Mouse (Mus musculus) urinary bladder, postnatal 10 days (tissue): ENCODE data around the gene Slc5a12.

Experiments used
- DNase-seq: peaks from one replicate; pipeline ENCODE4 v3.0.0; 2022; ENCODE audit warnings: low spot score

The Slc5a12 gene

GRCm38 (mm10) chr2:110596932-110597331, at the start of gene Slc5a12:
TSS of gene Slc5a12 (plus strand) at chr2:110597298.
- DNase-seq = no peak

DNA sequence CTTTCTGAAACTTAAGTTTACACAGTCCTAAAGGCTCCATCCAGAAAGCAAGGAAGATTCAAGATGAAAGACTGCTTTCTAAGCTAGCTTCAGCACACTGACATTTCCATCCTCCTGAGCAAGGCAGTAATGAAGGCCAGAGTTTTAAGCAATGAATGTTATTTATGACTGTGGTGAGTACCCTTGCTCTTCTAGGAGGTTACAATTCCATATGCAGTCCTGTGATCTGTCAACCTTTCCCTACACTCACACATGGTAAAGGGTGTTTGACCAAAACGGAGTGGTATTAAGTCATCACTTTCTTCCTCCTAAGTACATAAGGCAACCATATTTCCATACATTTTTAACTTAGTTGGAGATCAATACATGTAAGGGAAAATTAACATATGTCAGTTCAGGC, 41.0 kb upstream of the Slc5a12 start:
- DNase-seq = no peak

- no peak for DNase-seq
Measured at GRCm38 (mm10) chr2:110562621-110563020, 34.5 kb upstream of the Slc5a12 start.

DNA sequence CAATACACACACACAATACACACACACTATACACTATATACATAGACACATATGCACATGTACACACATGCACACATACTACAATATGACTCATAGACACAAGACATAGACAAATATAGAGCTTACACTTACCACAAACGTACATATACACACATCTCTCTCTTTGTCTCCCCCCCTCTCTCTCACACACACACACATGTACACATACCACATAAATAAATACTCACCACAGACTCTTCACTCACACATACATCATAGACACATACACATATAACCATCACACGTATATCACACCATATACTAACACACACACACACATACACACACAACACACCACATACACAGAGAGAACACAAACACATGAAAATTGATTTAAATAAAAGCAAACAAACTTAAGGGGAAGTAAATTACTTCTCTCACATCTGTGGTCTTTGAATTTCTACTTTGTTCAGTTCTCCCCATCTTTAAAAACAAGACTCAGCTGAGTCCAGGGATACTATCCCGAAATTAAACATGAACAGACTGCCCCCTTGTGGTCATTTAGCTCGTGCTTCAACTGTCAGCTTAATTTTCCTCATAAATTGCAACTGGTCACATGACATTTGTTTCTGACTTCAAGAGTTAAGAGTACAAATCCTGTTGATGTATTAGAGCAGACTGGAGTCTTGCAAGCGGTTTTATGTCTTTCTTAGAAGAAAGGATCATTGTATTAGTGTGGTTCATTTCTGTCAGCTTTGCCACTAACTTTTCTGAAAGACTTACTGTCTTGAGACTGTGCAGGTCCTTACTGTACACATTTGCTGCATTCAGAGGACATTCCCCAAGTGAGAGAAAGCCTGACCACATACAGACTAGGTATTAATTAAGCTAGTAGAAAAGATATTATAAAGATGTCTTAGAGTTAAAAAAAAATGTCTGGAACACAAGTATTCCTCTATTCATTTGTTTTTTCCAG, 32.1 kb upstream of the Slc5a12 start:
- no peak for DNase-seq

DNA sequence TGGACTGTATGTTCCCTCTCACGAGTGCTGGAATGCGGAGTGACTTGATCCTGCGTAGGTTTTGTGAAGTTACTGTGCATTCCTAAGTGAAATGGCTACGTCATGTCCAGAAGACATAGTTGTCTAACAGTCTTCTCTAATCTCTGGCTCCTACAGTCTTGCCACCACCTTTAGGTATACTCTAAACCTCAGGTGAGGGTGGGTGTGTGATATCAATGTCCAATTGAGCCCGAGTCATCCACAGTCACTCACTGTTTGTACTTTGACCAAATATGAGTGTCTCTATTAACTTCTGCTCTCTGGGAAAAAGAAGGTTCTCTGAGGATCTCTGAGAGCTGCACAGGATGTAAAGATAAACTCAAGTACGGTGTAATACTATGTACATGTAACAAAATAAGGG, 10.4 kb upstream of the Slc5a12 start:
- DNase-seq = no peak

- no peak for DNase-seq
Measured at GRCm38 (mm10) chr2:110590007-110590406, 7.1 kb upstream of the Slc5a12 start.

DNA sequence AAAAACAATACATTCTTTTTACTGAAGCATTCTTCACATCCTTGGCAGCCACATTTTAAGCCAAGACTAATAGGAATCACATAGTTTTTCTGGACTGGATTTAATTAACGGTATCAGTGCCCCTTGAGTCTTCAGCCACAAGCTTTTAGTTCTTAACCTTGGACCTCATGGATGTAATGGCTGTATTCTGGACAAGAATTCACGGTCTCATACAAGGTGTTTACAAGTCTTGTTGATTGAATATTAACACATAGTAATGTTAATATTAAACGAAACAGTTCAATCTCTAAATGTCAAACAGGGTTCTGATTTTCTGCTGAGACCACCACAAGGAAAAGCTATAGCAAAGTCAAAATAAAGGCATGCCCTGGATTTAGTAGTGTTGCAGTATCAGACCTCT, 4.8 kb upstream of the Slc5a12 start:
- no peak for DNase-seq

DNA sequence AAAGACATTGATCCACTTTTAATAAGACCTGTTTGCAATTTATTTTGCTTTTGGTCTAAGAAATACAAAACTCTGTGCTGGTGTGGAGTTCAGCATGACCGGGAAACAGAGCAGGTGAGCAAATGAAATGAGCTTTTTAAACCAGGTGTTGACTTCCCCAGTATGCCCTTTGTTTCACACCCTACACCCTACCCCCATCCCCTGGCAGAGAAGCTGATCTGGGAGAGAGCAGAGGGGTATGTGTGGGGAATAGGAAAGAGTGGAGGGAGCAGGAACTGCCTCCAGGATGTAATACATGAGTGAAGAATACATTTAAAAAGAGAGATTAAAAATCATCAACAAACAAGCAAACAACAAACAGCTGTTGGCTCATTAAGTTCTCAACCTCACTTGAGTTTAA, 47.3 kb downstream of the Slc5a12 start:
- DNase-seq = no peak

DNA sequence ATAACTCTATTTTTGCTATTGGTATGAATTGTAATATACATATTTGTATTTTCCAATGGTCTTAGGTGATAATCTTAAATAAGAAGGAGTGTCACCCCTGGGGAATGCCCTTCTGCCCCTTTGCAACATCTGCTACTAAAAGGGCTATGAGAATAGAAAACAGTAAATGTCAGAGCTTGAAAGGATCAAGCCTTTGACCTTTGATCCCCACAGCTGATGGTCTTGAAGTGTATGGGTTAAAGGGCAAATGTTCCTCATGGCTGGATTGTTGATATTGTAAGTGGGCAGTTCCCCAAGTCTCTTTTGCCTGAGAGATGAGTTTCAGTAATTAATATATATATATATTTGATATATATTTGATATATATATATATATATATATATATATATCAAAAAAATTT, 47.7 kb downstream of the Slc5a12 start:
- no peak for DNase-seq

DNA sequence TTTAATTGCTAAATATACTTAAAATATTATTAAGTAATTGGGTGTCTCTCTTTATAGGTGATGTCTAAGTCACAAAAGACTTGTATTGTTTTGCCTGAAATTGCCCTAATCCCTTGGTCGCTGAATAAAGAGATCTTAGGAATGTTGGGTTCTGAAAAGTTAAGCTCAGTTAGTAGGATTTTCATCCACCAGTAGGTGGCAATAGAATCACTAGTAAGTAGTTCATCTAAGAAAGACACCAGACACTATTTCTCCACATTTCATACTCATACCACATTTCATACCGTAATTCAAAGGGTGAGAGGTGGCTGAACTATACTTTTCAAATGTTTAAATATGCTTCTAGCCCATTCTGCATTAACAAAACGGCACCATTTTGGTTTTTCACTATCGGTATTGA, 66.2 kb downstream of the Slc5a12 start:
- no peak for DNase-seq

DNA sequence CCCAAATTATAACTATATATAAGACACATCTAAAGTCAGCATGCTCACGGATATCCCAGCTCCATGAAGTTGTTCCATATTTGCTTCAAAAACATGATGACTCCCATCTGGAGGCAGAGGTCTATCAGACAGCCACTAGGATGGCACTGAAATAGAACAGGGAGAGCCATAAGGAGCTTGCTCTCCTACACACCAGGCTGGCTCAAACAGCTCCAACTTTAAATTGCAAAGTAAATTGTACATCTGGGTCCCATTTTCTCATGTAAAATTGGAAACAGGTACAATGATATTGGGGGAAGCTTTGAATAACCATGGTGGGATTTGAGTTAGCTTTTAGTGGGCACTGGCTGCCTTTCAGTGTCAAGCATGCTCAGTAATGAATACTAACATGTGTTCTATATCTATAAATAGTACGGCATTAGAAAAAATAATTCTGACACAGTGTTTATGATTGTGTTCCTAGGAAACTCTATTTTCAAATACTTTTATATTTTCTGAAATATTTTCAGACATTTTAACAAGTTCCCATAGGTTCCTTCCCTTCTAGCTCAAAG, 74.0 kb downstream of the Slc5a12 start:
- DNase-seq = no peak
